Mouse (Mus musculus) C2C12 (cell line): ENCODE measurements at regions not wholly inside any gene's neighbourhood (a gene's known extent, or its start where the extent isn't known, plus 50 kb on each side); places are given as distances from the start of the nearest gene placed in this dataset.

ENCODE experiments used
- CTCF ChIP-seq: IDR thresholded peaks from one replicate; pipeline ENCODE4 v1.5.1; 2011; ENCODE audit not compliant: control insufficient read depth, insufficient read depth, insufficient read length
- USF1 ChIP-seq: IDR thresholded peaks from one replicate; pipeline ENCODE4 v1.6.1; 2011; ENCODE audit warnings: low read depth, mild to moderate bottlenecking, control low read depth, moderate library complexity

DNA sequence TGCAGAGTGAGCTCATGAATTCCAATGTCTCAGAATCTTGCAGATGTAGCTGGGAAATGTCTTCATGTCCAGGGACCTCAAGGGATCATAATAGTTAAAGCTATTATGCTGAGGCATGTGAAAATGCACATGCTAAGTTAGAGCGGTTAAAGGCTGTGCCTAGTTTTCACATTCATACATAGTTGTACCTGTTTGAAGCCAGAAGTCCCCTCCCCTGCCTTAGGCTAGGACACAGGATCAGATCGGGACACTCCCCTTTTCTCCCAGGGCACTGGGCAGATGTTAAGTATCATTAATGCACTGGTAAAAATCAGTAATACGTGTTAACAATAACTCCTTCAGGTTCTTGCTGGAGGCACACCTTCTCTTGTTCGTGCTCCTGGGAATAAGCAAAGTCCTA is 51.6 kb upstream of the Tmem14a start:
- TF ChIP-seq CTCF (no peak), USF1 (no peak)
